Mouse (Mus musculus): ENCODE measurements around the gene Cnnm4. TPM values are rescaled to one million over a fixed set of nuclear protein-coding genes. Genes with fewer than 3 reads are reported as not detected.

Cnnm4 gene
- total RNA-seq, 1 experiment, result 10.7 TPM

- Histone ChIP-seq H3K27ac (ENCODE audit: insufficient read depth, low read depth, low read length, poor library complexity, severe bottlenecking) (no peak overlapping the region), H3K36me3 (ENCODE audit: control insufficient read depth, insufficient read depth, low read length, poor library complexity, severe bottlenecking) (peaks cover 29% of the 10 kb centered on the region), H3K9me3 (ENCODE audit: control insufficient read depth, insufficient read depth, low read depth, low read length) (no peaks in the 10 kb centered on the region), H3K4me3 (ENCODE audit: insufficient read depth in 1 of 2, low read depth in 1 of 2, low read length in 2 of 2, poor library complexity in 1 of 2, severe bottlenecking in 1 of 2) (no peak overlapping the region), H3K4me1 (ENCODE audit: control insufficient read depth in 2 of 2, insufficient read depth in 2 of 2, low read length in 2 of 2, poor library complexity in 1 of 2) (peaks cover 2 to 4% of the 10 kb centered on the region in 2 experiments; a peak in 1 of 4 replicates), H3K9ac (ENCODE audit: insufficient read depth, low read depth, low read length, poor library complexity, severe bottlenecking) (no peak overlapping the region)
- in situ Hi-C loops (cut with MboI; ENCODE audit: low sequenced_read_pairs in 2 of 2, unreplicated experiment in 2 of 2), result no loop called here
- TF ChIP-seq HCFC1 (IDR thresholded peaks at IDR 0.05; ENCODE audit: borderline replicate concordance, insufficient read depth, low read length), result no peak
- no peak for TF ChIP-seq ZNF384 (IDR thresholded peaks at IDR 0.05; ENCODE audit: low read depth, low read length)
- no peak for TF ChIP-seq CHD2 (IDR thresholded peaks at IDR 0.05; ENCODE audit: low read depth, low read length)
- TF ChIP-seq MAFK (IDR thresholded peaks at IDR 0.05; ENCODE audit: insufficient read depth, low read depth, low read length), result no peak
- TF ChIP-seq ZC3H11A (IDR thresholded peaks at IDR 0.05; ENCODE audit: borderline replicate concordance, low read depth, low read length), result no peak
- no peak for DNase-seq (ENCODE audit: low read depth, low spot score)
Measured at GRCm38 (mm10) chr1:36526903-36527302, 55.5 kb downstream of the Cnnm4 start.

GRCm38 (mm10) chr1:36528351-36528750, 56.9 kb downstream of the Cnnm4 start:
- H3K36me3 ChIP-seq (ENCODE audit: control insufficient read depth, insufficient read depth, low read length, poor library complexity, severe bottlenecking), result peaks cover 22% of the 10 kb centered on the region
- no peak for DNase-seq (ENCODE audit: low read depth, low spot score)
- no peak overlapping the region for H3K27ac ChIP-seq (ENCODE audit: insufficient read depth, low read depth, low read length, poor library complexity, severe bottlenecking)

DNA sequence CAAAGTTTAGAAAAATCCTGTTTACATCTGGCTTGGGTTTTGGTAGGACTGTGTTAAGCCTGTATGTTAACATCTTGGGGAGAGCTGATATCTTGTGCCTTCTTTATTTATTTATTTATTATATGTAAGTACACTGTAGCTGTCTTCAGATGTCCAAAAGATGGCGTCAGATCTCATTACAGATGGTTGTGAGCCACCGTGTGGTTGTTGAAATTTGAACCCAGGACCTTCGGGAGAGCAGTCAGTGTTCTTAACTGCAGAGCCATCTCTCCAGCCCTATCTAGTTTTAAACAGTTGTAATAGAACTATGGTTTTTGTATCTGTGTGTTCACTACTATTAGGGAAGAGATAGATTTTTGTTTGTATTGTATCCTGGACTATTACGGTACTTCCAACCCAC, 57.9 kb downstream of the Cnnm4 start:
- Histone ChIP-seq H3K36me3 (ENCODE audit: control insufficient read depth, insufficient read depth, low read length, poor library complexity, severe bottlenecking) (peaks cover 15% of the 10 kb centered on the region), H3K9ac (ENCODE audit: insufficient read depth, low read depth, low read length, poor library complexity, severe bottlenecking) (no peak overlapping the region), H3K27ac (ENCODE audit: insufficient read depth, low read depth, low read length, poor library complexity, severe bottlenecking) (no peak overlapping the region), H3K4me3 (ENCODE audit: insufficient read depth in 1 of 2, low read depth in 1 of 2, low read length in 2 of 2, poor library complexity in 1 of 2, severe bottlenecking in 1 of 2) (no peak overlapping the region), H3K4me1 (ENCODE audit: control insufficient read depth in 2 of 2, insufficient read depth in 2 of 2, low read length in 2 of 2, poor library complexity in 1 of 2) (peaks cover 2 to 5% of the 10 kb centered on the region in 2 experiments; a peak in 2 of 4 replicates), H3K9me3 (ENCODE audit: control insufficient read depth, insufficient read depth, low read depth, low read length) (no peaks in the 10 kb centered on the region)
- no peak for TF ChIP-seq CHD2 (IDR thresholded peaks at IDR 0.05; ENCODE audit: low read depth, low read length)
- TF ChIP-seq HCFC1 (IDR thresholded peaks at IDR 0.05; ENCODE audit: borderline replicate concordance, insufficient read depth, low read length), result no peak
- TF ChIP-seq ZNF384 (IDR thresholded peaks at IDR 0.05; ENCODE audit: low read depth, low read length), result no peak
- TF ChIP-seq MAFK (IDR thresholded peaks at IDR 0.05; ENCODE audit: insufficient read depth, low read depth, low read length), result no peak
- no peak for TF ChIP-seq ZC3H11A (IDR thresholded peaks at IDR 0.05; ENCODE audit: borderline replicate concordance, low read depth, low read length)
- DNase-seq (ENCODE audit: low read depth, low spot score), result no peak
- in situ Hi-C loops (cut with MboI; ENCODE audit: low sequenced_read_pairs in 2 of 2, unreplicated experiment in 2 of 2), result no loop called here

More at GRCm38 (mm10) chr1:36528351-36528750, 56.9 kb downstream of the Cnnm4 start:
- in situ Hi-C loops (cut with MboI; ENCODE audit: low sequenced_read_pairs in 2 of 2, unreplicated experiment in 2 of 2), result no loop called here
- no peak overlapping the region for H3K9ac ChIP-seq (ENCODE audit: insufficient read depth, low read depth, low read length, poor library complexity, severe bottlenecking)
- peaks cover 2 to 4% of the 10 kb centered on the region in 2 experiments; a peak in 2 of 4 replicates for H3K4me1 ChIP-seq (ENCODE audit: control insufficient read depth in 2 of 2, insufficient read depth in 2 of 2, low read length in 2 of 2, poor library complexity in 1 of 2)
- TF ChIP-seq HCFC1 (IDR thresholded peaks at IDR 0.05; ENCODE audit: borderline replicate concordance, insufficient read depth, low read length), result no peak
- TF ChIP-seq ZC3H11A (IDR thresholded peaks at IDR 0.05; ENCODE audit: borderline replicate concordance, low read depth, low read length), result no peak
- TF ChIP-seq MAFK (IDR thresholded peaks at IDR 0.05; ENCODE audit: insufficient read depth, low read depth, low read length), result no peak
- no peak for TF ChIP-seq ZNF384 (IDR thresholded peaks at IDR 0.05; ENCODE audit: low read depth, low read length)
- TF ChIP-seq CHD2 (IDR thresholded peaks at IDR 0.05; ENCODE audit: low read depth, low read length), result no peak
- H3K4me3 ChIP-seq (ENCODE audit: insufficient read depth in 1 of 2, low read depth in 1 of 2, low read length in 2 of 2, poor library complexity in 1 of 2, severe bottlenecking in 1 of 2), result no peak overlapping the region
- H3K9me3 ChIP-seq (ENCODE audit: control insufficient read depth, insufficient read depth, low read depth, low read length), result no peaks in the 10 kb centered on the region

- no peak for DNase-seq (ENCODE audit: low read depth, low spot score)
- Histone ChIP-seq H3K9ac (ENCODE audit: insufficient read depth, low read depth, low read length, poor library complexity, severe bottlenecking) (no peak overlapping the region), H3K36me3 (ENCODE audit: control insufficient read depth, insufficient read depth, low read length, poor library complexity, severe bottlenecking) (peaks cover 10% of the 10 kb centered on the region), H3K4me1 (ENCODE audit: control insufficient read depth in 2 of 2, insufficient read depth in 2 of 2, low read length in 2 of 2, poor library complexity in 1 of 2) (peaks cover 2 to 5% of the 10 kb centered on the region in 2 experiments; a peak in 2 of 4 replicates), H3K4me3 (ENCODE audit: insufficient read depth in 1 of 2, low read depth in 1 of 2, low read length in 2 of 2, poor library complexity in 1 of 2, severe bottlenecking in 1 of 2) (no peak overlapping the region), H3K9me3 (ENCODE audit: control insufficient read depth, insufficient read depth, low read depth, low read length) (no peaks in the 10 kb centered on the region), H3K27ac (ENCODE audit: insufficient read depth, low read depth, low read length, poor library complexity, severe bottlenecking) (no peak overlapping the region)
- in situ Hi-C loops (cut with MboI; ENCODE audit: low sequenced_read_pairs in 2 of 2, unreplicated experiment in 2 of 2), result no loop called here
- TF ChIP-seq HCFC1 (IDR thresholded peaks at IDR 0.05; ENCODE audit: borderline replicate concordance, insufficient read depth, low read length) (no peak), ZC3H11A (IDR thresholded peaks at IDR 0.05; ENCODE audit: borderline replicate concordance, low read depth, low read length) (no peak), CHD2 (IDR thresholded peaks at IDR 0.05; ENCODE audit: low read depth, low read length) (no peak), MAFK (IDR thresholded peaks at IDR 0.05; ENCODE audit: insufficient read depth, low read depth, low read length) (no peak), ZNF384 (IDR thresholded peaks at IDR 0.05; ENCODE audit: low read depth, low read length) (no peak)
Measured at GRCm38 (mm10) chr1:36529875-36530274, 58.5 kb downstream of the Cnnm4 start.

Measured in ES-E14 (cell line).